Mouse (Mus musculus): Measurements from ENCODE around the gene Bmp2k. TPM values are rescaled to one million over a fixed set of nuclear protein-coding genes. Genes with fewer than 3 reads are reported as not detected.

Gene Bmp2k
- polyA plus RNA-seq, 1 experiment: 24.3 TPM

DNA sequence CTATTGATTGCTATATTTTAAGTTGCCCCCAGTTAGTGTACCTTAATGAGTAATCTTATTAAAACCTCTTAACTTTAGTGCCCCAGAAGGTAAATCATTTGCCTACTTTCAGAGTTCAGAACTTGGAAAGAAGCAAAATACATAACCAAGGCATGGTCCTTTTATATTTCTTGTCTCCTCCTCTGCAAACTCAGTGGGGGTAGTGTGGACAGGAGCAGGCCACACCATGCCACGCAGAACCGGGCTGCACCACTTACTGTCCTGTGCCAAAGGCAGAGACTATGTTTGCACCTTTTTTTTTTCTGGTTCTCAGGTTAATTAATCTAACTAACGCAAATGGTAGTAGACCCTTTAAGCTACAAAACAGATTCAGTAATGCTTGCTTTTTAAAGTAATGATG, 91.9 kb downstream of the Bmp2k start:
- TF ChIP-seq GATA1 (IDR thresholded peaks at IDR 0.05; ENCODE audit: low read length): no peak

- no peak for TF ChIP-seq GATA1 (IDR thresholded peaks at IDR 0.05; ENCODE audit: low read length)
Observed at GRCm38 (mm10) chr5:97090034-97090784, 92.7 kb downstream of the Bmp2k start.

DNA sequence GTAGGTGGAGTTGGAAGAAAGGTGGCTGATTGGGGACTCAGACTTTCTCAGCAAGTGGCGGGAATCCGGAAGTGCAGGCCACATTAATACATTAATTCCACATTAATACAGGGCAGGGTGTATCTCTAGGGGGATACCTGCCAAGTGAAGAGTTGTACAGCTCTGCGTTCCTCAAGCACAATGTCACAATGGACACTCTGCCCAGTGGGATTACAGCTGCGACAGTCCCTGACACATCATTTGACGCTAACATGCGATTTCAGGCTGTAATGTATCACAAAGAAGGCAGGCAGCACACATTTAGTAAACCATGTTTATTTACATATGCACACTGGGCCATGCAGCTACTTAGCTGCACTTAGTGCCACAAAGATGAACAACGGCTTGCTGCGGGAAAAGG, 95.5 kb downstream of the Bmp2k start:
- no peak for TF ChIP-seq GATA1 (IDR thresholded peaks at IDR 0.05; ENCODE audit: low read length)

- no peak for TF ChIP-seq GATA1 (IDR thresholded peaks at IDR 0.05; ENCODE audit: low read length)
Observed at GRCm38 (mm10) chr5:97095335-97095734, 97.8 kb downstream of the Bmp2k start.

DNA sequence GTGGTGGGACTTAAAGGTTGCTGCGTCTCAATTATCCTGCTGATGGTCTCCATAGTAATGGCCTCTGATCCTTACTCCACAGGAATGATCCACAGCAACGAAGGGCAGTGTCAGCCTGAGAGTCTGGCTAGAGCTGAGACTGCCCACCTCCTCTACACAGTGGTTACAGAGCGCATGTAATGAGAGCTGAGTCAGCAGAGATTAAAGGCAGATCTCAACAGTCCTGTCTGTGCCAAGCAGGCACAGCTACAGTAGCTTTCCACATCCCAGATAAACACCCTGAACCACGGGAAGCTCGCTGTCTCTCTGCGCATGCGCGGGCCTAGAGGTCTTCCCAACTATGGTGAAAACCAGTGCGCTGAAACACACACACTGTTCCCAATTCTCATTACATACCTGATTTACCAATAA, 100.1 kb downstream of the Bmp2k start:
- TF ChIP-seq GATA1 (IDR thresholded peaks at IDR 0.05; ENCODE audit: low read length): no peak

DNA sequence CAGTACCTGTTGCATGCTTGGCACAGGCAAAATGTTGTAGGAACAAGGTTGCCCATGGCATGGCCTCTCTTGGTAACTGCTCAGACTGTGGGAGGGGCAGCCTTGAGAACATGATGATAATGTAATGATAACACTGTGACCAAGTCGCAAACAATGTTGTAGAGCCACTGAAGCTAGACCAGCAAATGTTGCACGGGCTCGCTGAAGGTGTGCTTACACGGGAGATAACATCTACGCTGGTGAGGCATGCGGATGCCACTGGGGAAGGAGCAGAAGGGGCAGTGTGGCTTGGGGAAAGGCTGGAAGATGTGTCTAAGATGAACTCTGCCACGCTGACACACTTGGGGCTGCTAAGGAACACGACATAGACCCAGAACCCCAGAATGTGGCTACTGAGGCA, 102.5 kb downstream of the Bmp2k start:
- no peak for TF ChIP-seq GATA1 (IDR thresholded peaks at IDR 0.05; ENCODE audit: low read length)

DNA sequence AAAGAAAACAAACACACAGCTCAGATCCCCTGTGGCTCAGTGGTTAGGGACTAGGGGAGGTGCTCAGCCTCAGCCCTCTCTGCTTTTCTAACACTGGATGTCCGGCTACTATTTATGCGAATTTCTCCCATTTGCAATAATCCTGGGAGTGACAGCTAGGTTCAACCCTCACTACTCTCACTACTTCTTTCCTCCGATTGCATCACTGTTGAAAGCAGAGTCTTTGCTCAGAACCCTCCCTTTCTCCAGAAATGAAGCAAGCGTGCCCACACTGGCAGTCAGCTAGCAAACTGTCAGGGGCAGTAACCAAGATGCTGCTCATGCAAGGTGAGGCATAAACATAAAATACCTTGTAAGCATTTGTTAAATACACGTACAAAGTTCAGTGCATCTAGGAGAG, 110.8 kb downstream of the Bmp2k start:
- no peak for TF ChIP-seq GATA1 (IDR thresholded peaks at IDR 0.05; ENCODE audit: low read length)

- no peak for TF ChIP-seq GATA1 (IDR thresholded peaks at IDR 0.05; ENCODE audit: low read length)
Observed at GRCm38 (mm10) chr5:97110133-97110532, 112.6 kb downstream of the Bmp2k start.

- no peak for TF ChIP-seq GATA1 (IDR thresholded peaks at IDR 0.05; ENCODE audit: low read length)
Observed at GRCm38 (mm10) chr5:97110697-97111096, 113.2 kb downstream of the Bmp2k start.

GRCm38 (mm10) chr5:97111207-97111910, 113.9 kb downstream of the Bmp2k start, which contains the start of gene Paqr3:
Paqr3 (minus strand) TSS chr5:97111596.
- no peak for TF ChIP-seq GATA1 (IDR thresholded peaks at IDR 0.05; ENCODE audit: low read length)

DNA sequence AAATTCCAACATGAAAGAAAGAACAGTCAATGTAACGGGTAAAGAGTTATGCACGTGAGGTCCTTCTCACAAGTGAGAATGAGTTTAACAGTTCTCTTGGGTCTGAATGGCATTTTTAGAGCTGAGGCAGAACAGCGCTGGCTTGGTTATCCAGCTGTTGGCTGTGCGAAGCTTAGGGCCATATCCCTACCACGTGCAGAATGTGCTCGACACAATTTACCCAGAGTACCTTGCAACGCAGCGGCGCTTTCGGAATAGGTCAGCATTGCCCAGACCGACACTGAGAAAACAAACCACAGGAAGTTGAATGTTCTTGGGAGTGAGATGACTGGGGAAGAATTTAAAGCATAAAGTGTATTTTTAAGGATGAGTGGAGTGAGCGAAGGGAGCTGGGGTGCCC, 127.5 kb downstream of the Bmp2k start:
- TF ChIP-seq GATA1 (IDR thresholded peaks at IDR 0.05; ENCODE audit: low read length): no peak

DNA sequence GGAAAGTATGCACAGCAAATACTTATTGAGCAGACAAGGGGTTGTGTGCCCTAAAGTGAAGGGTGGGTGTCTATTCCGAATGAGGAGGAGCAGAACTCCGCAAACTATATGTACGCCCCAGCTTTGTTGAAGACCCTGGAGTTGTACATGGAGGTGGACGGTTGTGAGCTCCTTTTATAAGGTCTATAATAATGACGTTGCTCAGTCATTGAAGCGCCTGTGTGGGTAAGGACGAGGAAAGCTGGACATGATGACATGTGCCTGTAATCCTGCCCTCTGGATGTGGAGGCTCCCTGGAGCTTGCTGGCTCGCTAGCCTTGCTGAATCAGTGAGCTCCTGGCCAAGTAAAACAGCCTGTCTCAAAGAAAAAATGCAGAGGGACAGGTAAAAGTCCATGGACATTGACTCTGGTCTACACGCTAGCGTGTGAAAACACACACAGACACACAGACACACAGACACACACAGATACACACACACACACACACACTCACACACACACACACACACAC, 128.0 kb downstream of the Bmp2k start:
- TF ChIP-seq GATA1 (IDR thresholded peaks at IDR 0.05; ENCODE audit: low read length): no peak

GRCm38 (mm10) chr5:97126005-97126404, 128.5 kb downstream of the Bmp2k start:
- TF ChIP-seq GATA1 (IDR thresholded peaks at IDR 0.05; ENCODE audit: low read length): no peak

GRCm38 (mm10) chr5:97127284-97127683, 129.8 kb downstream of the Bmp2k start:
- no peak for TF ChIP-seq GATA1 (IDR thresholded peaks at IDR 0.05; ENCODE audit: low read length)

DNA sequence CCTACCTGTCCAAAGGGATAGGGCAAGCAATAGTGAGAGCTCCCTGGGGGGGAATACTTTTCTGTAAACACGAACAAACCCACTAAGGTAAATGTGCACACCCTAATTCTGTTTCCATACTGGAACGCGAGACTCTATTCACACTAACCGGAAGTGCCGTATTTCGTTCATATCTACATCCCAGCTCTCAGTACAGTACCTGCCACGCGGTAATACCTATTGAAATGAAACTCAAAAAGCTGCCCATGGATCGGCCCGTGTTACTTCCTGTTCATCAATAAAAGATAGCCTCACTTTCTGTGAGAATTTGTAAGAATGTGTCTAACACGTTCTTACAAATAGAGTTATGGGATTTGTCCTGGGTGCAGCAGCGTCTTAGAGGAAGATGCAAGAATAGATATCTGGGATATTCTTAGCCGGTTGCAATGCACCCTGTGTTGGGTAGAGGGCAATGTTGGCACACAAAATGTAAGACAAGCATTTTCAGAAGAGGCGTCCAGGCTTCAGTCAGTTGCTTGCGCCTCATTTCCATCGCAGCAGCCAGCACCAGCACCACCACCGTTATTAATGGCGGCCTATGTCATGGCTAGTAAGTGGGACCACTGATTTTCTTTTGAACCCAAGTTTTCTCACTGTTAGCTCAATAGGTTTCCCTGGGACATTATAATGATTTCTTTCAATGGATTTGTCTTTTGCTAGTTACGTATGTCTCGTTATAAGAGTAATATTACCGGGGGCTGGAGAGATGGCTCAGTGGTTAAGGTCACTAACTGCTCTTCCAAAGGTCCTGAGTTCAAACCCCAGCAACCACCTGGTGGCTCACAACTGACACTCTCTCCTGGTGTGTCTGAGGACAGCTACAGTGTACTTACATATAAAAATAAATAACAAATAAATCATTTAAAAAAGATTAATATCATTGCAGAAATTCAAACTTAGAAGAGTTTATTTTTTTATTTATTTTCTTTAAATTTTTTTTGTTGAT, 131.0 kb downstream of the Bmp2k start:
- no peak for TF ChIP-seq GATA1 (IDR thresholded peaks at IDR 0.05; ENCODE audit: low read length)

Data from G1E-ER4 (cell line).